Mouse (Mus musculus): Measurements from ENCODE around the gene Bckdha.

Gene Bckdha

DNA sequence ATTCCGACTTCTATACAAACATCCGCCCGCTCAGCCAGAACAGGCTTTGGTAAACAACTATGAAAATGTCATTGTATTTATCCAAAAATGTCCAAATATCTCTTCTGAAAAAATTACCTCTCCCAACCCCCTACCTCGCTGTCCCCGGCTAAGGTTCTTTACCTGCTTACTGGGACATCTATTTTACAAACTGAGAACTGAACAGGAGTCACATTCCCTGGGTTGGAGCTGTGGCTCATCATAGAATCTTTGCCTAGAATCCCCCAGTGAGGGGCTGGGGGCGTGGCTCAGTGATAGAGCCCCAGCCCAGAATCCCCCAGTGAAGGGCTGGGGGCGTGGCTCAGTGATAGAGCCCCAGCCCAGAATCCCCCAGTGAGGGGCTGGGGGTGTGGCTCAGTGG is 47.3 kb downstream of the Bckdha start:
- DNase-seq, result peak; percentile 2

DNA sequence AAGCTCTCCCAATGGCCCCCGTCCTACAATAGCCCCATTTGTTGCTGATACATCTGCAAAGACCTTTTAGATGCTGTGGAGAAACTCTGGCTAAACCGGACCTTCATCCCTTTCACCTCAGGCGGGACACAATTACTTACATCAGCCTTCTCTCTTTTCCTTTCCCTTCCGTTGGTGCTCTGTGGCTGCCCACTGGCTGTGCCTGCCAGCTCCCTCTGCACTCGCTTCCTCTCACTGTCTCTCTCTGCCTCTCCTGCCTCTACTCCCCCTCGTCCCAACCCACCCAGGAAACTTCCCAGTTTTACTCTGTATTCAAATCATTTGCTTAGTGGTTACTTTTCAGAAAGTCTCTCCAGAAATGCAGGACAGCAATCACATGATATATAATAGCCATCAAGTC is 48.7 kb downstream of the Bckdha start:
- no peak for DNase-seq

DNA sequence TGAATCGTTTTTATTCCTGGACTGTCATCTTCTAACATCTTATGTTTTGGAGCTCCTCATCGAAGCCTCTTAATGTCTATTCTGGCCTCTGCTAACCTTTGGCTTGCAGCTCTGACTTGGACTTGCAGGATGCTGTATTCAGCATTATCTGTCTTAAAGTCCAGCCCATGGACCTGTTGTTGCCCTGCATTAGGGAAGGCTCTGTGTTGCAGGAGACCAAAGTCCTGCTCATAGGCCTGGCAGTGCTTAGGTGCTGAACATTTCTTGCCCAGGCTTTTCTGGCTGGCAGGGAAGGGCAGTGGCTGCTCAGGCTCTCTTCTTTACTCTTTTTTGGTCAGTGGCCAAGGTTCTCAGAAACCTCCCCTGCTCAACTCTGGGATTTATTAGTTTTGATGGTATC is 51.6 kb downstream of the Bckdha start:
- DNase-seq, result peak; percentile 52

DNA sequence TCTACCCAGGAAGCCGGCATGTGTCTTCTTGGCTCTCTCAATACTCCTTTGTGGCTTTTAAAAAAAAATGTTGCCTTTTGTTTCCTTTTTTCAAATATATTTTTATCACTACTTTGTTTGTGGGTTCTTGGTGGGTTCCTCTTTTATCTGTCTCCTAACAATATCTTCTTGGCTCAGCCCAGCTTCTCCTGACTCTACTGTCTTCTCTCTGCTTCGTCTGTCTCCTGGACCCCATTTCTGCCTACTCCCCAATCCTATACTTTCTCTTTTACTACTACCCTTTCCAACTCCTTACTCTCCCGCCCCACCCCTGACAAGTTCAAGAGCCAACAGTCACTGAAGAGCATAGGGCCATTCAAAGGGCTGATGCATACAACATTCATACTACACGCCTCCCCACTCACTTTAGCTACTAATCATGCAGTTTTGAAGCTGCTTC is 52.1 kb downstream of the Bckdha start:
- no peak for DNase-seq

DNA sequence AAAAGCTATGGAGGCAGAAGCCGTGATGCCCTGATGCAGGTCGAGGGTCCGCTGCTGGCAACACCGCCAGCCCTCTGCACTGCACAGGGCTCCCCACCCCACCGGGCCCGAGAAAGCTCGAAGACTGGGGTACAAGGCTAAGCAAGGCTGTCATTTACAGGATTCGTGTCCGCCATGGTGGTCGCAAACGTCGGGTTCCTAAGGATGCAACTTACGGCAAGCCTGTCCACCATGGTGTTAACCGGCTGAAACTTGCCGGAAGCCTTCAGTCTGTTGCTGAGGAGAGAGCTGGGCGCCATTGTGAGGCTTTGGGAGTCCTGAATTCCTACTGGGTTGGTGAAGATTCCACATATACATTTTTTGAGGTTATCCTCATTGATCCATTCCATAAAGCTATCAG is 57.4 kb downstream of the Bckdha start:
- no peak for DNase-seq

DNA sequence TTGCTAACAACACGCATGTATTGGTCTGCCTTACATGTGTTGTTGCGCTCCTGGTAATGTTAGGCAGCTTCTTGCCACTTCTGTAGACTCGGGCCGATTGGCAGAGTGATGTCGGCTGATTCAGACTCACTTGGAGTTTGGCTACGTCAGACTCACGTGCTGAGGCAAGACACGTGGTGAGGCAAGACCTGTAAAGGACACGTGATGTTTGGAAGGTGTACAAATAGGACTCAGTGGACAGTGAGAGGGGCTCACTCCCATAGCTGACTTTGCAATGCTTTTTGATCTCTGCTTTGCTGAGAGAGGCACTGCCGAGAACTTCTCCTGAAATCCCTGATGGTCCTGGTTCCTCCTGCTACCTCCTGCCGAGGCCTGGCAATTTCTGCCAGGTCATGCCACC is 58.1 kb downstream of the Bckdha start:
- DNase-seq, result no peak

DNA sequence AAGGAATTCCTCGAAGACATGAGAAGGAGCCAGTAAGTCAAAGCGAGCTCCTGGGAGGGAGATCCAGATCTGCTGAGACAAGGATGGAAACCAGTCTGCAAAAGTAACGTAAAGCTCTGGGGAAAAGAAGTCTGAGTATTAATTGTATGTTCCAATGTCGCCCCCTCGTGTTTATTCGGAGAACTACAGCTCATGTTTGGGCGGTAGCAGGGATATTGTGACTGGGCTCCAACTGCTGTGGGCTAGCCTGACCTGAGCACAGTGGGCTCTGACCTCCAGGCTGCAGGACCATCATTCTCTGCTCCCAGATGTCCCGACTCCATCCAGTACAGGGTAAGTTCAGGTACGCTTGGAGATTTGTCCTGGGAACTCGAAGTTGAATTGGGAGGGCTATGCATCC is 59.1 kb downstream of the Bckdha start:
- DNase-seq, result peak; percentile 85

DNA sequence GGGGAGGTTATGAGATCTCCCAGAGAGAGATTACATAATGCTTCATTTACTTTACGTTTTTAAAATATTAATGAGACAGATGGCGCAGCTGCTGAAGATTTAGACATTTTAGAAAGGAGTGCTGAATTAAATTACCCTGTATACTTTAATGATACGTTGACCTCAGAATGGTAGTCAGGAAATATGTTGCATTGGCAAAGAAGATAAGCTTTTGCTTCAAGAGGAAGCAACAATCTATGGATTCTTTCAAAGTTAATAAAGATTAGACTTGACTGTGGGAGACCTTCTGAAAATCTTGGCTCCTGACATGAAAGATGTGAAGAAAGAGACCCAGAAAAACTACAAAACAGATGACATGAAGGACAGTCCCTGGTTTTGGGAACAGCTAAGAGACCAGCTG is 64.9 kb downstream of the Bckdha start:
- DNase-seq, result no peak

DNA sequence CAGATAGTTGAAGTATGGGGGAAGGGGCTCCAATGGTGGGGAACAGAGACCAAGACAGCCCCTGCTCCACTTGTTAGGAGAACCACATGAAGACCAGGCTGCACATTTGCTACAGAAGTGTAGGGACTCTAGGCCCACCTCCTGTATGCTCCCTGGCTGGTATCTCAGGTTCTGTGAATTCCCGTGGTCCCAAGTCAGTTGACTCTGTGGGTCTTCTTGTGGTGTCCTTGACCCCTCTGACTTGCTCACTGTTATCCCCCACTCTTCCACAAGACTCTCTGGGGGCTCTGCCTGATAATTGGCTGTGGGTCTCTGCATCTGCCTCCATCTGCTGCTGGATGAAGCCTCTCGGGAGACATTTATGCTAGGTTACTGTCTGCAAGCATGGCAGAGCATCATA is 67.6 kb downstream of the Bckdha start:
- no peak for DNase-seq

DNA sequence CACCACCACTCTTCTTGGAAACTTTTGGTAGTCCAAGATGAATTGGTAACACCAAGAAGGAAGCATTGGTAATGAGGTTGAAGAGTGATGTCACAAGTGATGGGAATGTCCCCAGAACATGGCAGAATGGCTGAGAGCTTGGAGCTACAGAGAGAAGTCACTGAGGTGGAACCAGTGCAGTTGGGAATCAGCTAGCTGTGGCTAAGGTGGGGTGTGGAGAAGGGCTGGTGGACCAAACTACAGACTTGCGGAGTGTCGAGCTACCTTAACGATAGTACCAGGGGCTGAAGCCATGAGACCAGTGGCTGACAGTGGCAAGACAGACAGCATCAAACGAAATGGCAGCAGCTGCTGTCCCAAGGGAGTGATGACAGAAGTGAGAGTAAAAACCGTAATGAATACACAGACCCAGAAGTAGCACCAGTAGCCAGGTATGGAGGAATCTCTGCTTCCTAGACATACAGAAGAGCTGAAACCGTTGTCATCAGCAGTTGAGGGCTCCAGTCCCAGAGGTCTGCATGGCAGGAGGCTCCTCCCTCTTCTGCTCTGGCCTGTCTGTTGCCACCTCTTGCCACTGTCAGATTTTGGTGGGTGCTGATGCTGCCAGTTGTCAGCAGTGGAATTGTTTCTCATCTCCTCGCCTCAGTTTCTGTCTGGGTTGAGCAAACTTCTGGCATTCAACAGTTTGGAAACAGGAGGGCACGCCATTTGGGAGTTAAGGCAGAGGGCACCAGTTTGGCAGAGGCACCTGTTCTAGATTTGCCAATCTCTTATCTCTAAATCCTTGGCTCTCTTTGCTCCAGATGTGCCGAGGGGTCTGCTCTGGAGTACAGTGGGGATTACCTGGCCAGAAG is 73.2 kb downstream of the Bckdha start:
- DNase-seq, result no peak

DNA sequence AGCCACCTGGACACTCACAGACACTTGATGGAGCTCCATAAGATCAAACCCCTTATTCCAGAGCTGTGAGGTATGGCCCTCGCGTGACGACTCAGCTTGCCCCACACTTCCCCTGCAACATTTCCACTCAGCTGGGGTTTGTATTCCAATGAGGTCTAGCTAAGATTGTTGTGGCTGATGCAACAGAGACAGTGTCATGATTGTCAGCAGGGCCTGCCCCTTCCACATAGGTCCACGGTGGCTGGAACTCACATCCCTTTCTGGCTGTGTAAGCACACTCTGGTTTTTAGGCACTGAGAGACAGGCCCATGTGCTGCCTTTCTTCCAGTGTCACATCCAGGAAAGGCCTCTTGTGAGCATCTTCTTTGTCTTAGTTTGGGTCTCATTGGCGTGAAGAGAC is 74.1 kb downstream of the Bckdha start:
- DNase-seq, result no peak

DNA sequence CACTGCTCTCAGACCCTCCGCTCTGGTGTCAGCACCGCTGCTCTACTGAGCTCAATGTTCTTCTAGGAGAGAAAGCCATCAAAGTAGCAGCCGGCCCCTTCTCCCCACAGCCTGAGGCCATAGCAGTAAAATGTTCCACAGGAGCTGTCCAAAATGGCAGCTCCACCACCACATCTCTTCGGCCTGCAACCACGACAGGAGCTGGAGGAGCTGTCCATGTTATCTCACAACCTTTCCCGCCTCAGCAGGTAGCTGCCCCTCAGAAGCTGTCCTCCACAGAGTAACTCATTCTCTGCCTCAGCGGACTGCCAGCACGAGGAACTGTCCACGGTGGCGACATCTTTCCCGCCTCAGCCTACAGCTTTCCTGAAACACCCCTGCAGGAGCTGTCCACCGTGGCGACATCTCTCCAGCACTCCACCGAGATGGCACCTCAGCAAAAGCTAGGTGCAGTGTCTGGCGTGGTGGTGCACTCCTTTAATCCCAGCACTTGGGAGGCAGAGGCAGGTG is 76.4 kb downstream of the Bckdha start:
- DNase-seq, result no peak

Data from kidney, adult 18-20 months (tissue).